Mouse (Mus musculus) olfactory bulb, adult 2 months (tissue): ENCODE results near the gene Thap12.

ENCODE experiments used
- CTCF ChIP-seq: fragments of 200-500 bp; IDR thresholded peaks from 2 replicates; pipeline ENCODE4 v1.5.1; 2012; ENCODE audit warnings: low read depth, mild to moderate bottlenecking, low read length, moderate library complexity; ENCODE audit not compliant: insufficient read depth
- POLR2A ChIP-seq: fragments of 200-500 bp; IDR thresholded peaks from 2 replicates; pipeline ENCODE4 v1.6.1; 2012; ENCODE audit warnings: mild to moderate bottlenecking, low read depth, low read length, moderate library complexity; ENCODE audit not compliant: insufficient read depth

DNA sequence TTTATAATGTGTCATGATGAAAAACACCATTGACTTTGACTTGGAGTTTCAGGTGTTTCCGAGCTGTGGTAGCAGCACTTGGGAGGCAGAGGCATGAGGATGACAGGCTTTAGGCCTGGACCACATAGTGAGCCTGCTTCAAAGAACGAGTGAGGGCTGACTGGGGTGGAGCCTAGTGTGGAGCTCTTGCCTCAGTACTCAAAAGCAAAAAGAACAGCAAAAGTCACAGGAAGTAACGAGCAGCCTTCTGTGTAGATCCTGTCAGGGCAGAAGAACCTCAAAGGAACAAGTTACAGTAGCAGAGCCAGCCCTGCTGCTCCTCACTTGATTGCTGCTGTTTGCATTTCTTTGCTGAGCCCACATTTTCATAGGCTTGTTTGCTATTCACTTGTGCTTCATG is 14.5 kb downstream of the Thap12 start:
- TF ChIP-seq CTCF = no peak
- TF ChIP-seq POLR2A = no peak
